Mouse (Mus musculus) cerebellum, postnatal 14 days (tissue): ENCODE data around the gene Mgll.
A peak's percentile ranks its signal among the peaks of the same experiment; 100 is the strongest.

Experiments used
- DNase-seq, 2 experiments: peaks; one replicate each; pipeline ENCODE4 v3.0.0; 2021; ENCODE audit warnings: mixed read lengths in 2 of 2

Mgll gene

GRCm38 (mm10) chr6:88804966-88805577 is 80.9 kb downstream of the Mgll start:
- DNase-seq = no peak

- DNase-seq = no peak
Observed at GRCm38 (mm10) chr6:88809091-88810037, 85.2 kb downstream of the Mgll start.

- no peak for DNase-seq
Observed at GRCm38 (mm10) chr6:88810291-88810690, 86.1 kb downstream of the Mgll start.

GRCm38 (mm10) chr6:88811396-88811795 is 87.2 kb downstream of the Mgll start:
- peak in 1 of 2 experiments; percentile 38 for DNase-seq

- no peak for DNase-seq
Observed at GRCm38 (mm10) chr6:88811880-88812400, 87.7 kb downstream of the Mgll start.

GRCm38 (mm10) chr6:88812886-88813285 is 88.7 kb downstream of the Mgll start:
- peak; percentile 74 to 76 for DNase-seq

GRCm38 (mm10) chr6:88813832-88814231 is 89.6 kb downstream of the Mgll start:
- DNase-seq = no peak

- DNase-seq = peak in 1 of 2 experiments; percentile 30
Observed at GRCm38 (mm10) chr6:88815036-88815435, 90.8 kb downstream of the Mgll start.

- DNase-seq = no peak
Observed at GRCm38 (mm10) chr6:88815489-88815888, 91.3 kb downstream of the Mgll start.

GRCm38 (mm10) chr6:88816913-88817312 is 92.7 kb downstream of the Mgll start:
- DNase-seq = no peak

- DNase-seq = no peak
Observed at GRCm38 (mm10) chr6:88820853-88821252, 96.6 kb downstream of the Mgll start.

- DNase-seq = no peak
Observed at GRCm38 (mm10) chr6:88821294-88821693, 97.1 kb downstream of the Mgll start.

- DNase-seq = peak; percentile 86 to 90
Observed at GRCm38 (mm10) chr6:88821901-88822300, 97.7 kb downstream of the Mgll start.

- peak in 1 of 2 experiments; percentile 60 for DNase-seq
Observed at GRCm38 (mm10) chr6:88824183-88824582, 100.0 kb downstream of the Mgll start.

- no peak for DNase-seq
Observed at GRCm38 (mm10) chr6:88826088-88826487, 101.9 kb downstream of the Mgll start.

- peak; percentile 68 to 73 for DNase-seq
Observed at GRCm38 (mm10) chr6:88826545-88826944, 102.3 kb downstream of the Mgll start.

- DNase-seq = peak; percentile 43 to 64
Observed at GRCm38 (mm10) chr6:88826965-88827364, 102.8 kb downstream of the Mgll start.

GRCm38 (mm10) chr6:88827395-88828205 is 103.4 kb downstream of the Mgll start:
- DNase-seq = peak in 1 of 2 experiments; percentile 50

- DNase-seq = no peak
Observed at GRCm38 (mm10) chr6:88828206-88829009, 104.2 kb downstream of the Mgll start.

- no peak for DNase-seq
Observed at GRCm38 (mm10) chr6:88829579-88829978, 105.4 kb downstream of the Mgll start.

GRCm38 (mm10) chr6:88830112-88830702 is 106.0 kb downstream of the Mgll start:
- no peak for DNase-seq
